Mouse (Mus musculus) liver (tissue): ENCODE data around the gene Gm45808.
"Not testable (repeated sequence)": the region's sequence is repeated elsewhere in the genome, so short reads cannot be mapped to it uniquely, and the experiment has no call there.

ENCODE experiments used
- DNase-seq: peaks from one replicate; pipeline ENCODE4 v3.0.0-alpha.2; 2020; ENCODE audit warnings: mixed read lengths

The Gm45808 gene

DNA sequence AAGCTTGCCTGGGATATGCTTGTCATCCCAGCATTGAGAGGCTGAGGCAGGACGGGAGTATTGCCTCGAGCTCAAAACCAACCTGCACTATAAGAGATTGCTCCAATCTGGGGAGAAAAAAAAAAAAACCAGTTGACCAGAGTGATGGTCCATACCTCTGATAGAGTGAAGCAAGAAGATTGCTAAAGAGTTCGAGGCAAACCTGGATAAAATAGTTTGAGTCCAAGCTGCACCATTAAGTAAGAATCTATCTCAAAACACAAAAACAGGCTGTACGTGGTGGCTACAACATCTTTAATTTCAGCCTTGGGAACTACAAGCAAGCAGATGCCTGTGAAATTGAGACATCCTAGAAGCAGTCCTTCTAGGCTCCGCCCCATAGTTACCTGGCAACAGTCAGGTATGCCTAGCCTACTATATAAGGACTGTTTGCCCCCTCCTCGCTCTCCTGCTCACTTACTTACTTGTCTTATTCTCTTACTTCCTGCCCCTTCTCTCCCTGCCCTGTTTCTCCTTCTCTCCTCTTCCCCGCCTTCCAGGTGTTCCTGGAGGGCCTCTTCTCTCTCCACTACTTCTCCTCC lies 19.4 kb downstream of the Gm45808 start:
- no peak for DNase-seq

DNA sequence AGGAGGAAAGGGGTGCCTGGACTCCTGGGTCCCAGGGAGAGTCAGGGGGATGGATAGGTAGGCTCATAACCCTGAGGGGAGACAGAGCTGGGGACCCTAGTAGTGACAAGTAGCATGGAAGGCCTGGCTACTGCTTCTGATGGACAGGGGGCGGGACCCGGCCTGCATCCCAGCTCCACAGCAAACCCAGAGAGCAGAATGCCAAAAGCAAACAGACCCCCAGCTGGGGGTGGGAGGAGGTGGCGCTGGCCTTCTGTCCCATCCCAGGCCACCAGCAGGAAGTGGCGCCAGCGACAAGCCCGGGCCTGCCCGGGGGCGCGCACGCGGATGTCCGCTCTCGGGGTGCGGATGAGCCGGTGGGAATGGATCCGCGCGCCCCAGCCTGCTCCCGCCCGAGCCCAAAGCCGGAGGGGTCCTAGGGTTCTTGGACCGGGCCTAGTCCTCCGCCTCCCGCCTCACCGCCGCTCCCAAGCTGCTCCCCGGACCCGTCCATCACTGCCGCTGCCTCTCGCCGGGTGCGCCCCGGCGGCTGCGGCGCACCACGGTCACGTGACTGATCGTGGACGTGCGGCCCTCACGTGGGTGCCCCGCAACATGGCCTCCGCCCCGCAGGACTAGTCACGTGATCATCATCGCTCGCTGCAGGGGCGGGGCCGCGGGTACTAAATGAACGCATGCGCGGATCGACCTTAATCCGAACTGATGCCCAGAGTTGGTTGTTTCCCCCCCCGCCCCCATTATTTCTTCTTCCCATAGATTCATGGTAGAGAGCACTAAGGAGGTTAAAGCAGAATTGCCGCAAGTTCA lies 20.1 kb downstream of the Gm45808 start, which contains the start of gene Bax:
Gene Bax, minus strand, starts transcription at position 616 of the 807 bp plus-strand sequence.
- DNase-seq, result peak; percentile 96

DNA sequence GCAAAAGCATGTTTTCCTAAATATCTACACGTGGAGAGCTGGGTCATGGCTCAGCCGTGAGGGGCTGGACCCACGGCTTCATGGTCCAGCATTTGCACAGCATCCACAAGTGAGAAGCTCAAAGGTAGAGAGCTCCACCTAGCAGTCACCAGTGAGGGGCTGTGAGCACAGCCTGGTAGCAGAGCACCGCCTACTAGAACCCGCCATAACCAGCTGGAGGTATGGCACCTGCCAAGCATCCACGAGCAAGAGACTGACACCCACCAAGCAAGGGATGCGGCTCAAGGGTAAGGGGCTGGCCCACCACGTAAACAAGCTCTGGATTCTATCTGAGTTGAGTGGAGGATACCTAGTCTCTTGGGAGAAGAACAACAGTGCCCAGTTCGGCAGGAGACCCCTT lies 21.1 kb downstream of the Gm45808 start:
- DNase-seq, result no peak

DNA sequence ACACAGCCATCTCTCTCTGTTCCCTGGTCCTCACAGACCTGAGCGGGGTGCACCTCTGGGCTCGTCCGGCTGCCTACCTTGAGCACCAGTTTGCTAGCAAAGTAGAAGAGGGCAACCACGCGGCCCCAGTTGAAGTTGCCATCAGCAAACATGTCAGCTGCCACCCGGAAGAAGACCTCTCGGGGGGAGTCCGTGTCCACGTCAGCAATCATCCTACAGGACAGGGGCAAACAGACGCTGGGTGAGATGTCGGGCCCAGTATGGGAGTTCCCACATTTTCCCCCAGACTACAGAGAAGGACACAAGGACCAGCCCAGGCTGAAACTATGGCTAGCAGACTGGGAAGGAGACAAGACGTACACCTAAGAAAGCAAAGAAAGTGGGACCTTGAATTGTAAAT lies 21.5 kb downstream of the Gm45808 start:
- DNase-seq, result no peak

DNA sequence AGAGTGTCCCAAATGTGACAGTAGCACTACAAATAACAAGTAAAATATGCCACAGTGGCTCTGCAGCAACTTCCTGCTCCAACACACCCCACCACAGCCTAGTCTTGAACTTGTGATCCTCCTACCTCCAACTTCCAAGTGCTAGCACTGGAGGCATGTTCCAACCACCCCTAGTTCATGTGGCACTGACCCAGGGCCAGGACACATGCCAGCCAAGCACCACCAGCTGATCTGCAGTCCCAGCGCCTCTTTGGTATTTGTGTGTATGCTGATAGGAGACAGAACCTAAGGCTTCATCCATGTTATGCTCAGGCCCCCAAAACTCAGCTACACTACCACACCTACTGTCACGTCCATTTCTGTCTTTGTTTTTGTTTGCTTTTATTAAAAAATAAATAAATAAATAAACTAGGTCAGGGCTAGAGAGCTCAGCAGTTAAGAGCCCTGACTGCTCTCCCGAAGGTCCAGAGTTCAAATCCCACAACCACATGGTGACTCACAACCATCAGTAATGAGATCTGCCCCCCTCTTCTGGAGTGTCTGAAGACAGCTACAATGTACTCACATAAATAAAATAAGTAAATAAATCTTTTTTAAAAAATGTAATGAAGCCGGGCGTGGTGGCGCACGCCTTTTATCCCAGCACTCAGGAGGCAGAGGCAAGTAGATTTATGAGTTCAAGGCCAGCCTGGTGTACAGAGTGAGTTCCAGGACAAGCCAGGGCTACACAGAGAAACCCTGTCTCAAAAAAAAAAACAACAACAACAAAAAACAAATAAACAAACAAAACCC lies 22.4 kb downstream of the Gm45808 start:
- DNase-seq, result no peak

DNA sequence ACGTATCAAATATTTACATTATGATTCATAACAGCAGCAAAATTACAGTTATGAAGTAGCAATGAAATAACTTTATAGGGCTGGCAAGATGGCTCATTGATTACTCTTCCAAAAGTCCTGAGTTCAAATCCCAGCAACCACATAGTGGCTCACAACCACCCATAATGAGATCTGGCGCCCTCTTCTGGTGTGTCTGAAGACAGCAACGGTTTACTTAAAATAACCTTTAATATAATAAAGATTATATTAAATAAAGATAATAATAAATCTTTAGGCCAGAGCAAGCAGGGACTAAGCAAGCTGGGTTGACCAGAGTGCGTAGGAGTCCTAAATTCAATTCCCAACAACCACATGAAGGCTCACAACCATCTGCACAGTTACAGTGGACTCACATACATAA lies 23.7 kb downstream of the Gm45808 start:
- not testable (repeated sequence) for DNase-seq

DNA sequence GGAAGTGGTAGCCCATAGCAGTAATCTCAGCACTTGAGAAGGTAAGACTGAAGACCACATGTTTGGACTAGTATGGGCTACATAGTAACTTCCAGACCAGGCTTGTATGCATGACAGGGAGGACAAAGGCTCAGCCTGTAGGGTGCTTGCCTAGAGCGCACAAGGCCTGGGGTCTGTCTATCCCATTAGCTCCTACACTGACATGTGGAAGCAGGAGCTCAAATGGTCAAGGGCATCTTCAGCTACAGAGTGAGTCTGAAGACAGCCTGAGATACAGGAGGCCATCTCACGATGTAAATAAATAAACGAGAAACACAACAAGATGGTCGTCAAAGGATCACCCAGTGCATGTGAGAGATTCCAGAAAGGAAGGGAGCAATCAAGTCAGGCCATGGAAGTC lies 24.3 kb downstream of the Gm45808 start:
- no peak for DNase-seq

DNA sequence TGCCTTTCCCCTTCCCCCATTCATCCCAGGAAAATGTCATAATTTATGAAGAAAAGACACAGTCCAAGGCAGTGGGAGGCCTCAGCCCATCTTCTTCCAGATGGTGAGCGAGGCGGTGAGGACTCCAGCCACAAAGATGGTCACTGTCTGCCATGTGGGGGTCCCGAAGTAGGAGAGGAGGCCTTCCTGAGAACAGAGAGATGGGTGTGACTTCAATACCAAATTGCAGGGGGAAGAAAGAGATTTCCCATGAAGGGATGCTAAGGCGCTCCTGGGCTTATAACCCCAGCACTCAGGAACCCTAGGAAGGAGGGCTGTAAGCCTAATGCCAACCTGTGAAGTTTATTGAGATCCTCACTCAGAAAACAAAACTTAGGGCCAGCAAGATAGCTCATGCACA lies 24.8 kb downstream of the Gm45808 start:
- DNase-seq, result no peak

DNA sequence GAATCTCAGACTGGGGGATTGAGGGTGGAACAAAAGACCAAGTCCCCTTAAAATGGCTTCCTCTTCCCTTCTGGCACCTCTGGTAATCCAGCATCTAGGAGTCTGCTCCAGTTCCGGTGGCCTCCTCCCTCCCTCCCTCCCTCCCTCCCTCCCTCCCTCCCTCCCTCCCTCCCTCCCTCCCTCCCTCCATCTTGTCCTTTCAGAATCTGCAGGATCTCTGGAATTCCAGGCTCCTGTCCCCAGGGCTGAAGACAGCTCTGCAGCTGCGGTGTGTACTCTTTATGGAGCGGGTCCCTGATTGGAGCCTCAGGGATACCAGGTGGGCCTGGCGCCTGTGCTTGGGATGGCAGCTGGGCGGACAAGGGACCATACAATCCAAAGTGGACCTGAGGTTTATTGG lies 25.3 kb downstream of the Gm45808 start:
- peak; percentile 57 for DNase-seq

DNA sequence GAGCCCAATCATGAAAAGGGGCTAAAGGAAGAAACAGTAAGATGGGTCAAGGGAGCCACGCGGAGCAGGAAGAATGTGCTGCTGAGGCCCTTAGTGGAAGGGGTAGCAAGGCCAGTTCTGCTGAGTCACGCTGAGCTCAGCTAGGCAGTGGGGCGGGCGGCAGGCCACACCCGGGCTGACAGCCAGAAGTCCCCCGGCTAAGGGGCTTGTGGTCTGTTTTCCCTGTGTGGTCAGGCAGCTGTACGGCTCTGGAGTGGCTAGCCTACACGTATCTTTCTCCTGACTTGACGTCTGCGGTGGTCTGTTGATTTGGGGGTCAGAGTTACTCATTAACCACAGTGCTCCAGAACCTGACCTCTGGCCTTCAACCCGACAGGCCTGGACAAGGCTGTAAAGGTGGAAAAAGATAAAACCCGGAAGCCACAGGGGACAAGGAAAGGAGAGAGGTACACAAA lies 25.7 kb downstream of the Gm45808 start:
- DNase-seq, result peak; percentile 95

DNA sequence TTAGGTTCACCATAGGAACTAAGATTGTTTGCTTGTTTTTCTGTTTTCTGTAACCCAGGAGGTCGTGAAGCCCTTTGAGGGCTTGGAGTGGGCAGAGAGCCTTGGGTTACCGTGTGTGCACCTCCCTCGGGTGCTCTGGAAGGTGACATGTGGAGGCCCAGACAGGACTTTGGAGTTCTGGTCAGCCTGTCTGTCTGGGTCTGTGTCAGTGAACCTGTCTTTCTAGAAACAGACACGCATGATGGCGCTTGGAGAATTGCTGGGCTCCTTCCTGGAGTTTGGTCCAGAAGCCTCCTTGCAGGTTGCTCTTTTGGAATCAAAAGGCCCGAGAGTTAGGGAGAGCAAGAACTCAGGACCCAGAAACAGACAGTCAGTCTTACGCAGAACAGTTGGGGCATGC lies 26.2 kb downstream of the Gm45808 start:
- DNase-seq, result no peak

DNA sequence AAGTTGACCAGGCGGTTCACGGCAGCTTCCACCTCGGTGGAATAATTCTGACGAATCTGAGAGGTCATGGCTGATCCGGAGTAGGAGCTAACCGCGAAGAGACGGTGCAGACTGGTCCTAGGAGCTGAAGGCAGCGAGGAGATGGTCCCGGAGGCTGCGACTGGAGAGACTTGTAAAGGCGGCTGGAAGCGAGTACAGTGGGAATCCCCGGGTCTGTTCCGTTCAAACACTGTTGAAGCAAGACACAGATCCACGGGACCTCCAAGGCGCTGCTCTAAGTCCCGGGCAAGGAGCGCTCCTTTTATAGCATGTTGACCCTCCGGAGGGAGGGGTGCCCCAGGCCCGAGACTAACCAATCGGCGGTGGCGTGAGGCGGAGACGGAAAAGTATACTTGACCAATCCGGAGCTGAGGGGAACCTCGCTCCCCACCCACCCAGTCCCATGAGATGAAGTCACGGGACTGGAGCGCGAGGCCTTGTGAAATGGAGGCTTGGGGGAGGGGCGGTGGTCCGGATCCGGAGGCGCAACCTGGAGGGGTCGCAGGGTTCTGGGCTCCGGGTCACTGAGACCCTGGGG lies 27.0 kb downstream of the Gm45808 start, which contains the start of gene Ftl1:
Gene Ftl1, minus strand, starts transcription at position 321 of the 577 bp plus-strand sequence.
- peak; percentile 98 for DNase-seq

DNA sequence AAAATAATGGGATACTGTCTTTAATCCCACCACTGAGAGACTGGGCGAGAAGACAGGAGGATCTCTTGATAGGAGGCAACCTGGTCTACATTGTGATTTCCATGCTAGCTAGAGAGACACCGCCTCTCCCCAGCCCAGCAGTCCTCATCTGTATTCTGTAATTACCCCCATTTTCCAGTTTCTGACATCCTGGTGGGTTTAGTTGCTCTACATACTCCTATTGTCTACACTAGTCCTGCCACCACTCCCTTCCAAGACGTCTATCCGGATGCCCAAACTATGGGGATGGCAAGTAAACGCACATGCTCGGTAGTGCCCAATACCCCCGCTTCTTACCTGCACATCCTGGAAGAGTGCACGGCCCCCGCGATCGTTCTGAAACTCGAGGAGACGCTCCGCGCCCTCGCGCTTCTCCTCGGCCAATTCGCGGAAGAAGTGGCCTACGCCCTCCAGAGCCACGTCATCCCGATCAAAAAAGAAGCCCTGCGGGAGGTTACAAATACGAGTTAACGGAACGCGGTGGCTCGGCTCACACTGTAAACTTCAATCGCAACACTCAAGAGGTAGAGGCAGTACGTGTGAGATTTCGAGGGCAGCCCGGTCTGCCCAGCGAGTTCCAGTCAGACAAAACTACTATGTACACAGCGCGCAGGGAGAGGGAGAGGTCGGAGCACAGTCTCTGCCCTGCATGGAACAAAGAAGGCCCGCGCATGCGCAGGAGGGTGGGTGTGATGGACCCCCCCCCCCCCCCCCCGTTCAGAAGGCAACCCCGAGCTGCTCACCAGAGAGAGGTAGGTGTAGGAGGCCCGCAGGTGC lies 27.7 kb downstream of the Gm45808 start:
- peak; percentile 86 for DNase-seq

DNA sequence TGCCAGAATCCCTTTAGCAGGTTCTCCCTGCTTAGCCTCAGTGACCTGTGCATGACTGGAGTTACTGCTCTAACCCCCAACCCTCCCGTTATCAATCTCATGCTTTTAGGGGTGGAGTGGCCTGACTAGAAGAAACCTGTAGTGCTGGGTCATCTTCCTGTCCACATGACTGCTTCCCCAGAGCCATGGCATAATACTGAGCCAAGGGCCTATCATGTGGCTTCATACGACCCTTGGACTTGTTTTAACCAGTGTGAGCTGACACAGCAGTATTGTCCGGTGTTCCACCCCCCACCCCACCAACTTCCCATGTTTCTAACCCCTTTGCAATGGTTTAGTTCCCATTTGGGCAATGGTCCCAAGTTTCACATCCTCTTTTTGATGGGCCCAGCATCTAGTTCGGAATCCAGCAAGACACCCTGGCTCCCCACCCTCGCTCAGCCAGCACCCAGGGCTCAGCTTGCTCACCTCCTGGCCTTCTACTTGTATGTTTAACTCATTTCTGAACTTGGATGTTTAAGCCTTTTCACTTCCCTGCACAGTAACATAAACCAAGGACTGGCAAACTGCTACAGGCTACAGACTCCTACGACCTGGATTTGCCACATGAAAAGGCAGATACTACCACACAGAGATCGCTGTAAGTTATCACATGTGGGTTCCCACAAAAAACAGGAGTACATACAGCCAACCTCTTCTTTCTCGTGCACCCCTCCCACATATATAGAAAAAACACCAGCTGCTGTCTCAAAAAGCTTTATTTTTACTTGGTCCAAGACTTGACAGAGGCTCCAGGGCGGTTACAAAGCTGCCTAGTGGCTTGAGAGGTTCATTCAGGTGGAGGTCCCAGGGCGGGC lies 29.2 kb downstream of the Gm45808 start:
- peak; percentile 65 for DNase-seq

DNA sequence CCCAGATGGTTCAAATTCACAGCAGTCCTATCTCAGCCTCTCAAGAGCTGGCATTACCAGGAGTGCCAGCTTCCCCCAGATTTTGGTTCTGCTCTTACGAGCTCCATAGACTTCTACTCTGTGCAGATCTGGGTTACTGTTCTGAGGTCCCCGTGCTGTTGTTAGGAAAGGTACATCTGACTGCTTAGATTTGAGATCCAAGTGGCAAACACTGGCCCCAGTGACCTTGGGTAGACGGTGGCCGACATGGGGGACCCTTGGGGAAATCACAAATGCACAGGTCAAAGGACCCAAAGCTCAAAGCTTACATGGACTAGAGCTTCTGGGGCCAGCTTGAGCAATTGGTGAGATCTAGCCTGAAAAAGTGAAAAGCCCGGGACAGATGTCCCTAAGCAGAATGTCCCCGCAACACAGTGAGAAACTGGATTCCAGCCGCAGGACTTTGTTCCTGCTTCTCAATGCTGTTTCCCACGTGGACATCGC lies 29.8 kb downstream of the Gm45808 start:
- no peak for DNase-seq

DNA sequence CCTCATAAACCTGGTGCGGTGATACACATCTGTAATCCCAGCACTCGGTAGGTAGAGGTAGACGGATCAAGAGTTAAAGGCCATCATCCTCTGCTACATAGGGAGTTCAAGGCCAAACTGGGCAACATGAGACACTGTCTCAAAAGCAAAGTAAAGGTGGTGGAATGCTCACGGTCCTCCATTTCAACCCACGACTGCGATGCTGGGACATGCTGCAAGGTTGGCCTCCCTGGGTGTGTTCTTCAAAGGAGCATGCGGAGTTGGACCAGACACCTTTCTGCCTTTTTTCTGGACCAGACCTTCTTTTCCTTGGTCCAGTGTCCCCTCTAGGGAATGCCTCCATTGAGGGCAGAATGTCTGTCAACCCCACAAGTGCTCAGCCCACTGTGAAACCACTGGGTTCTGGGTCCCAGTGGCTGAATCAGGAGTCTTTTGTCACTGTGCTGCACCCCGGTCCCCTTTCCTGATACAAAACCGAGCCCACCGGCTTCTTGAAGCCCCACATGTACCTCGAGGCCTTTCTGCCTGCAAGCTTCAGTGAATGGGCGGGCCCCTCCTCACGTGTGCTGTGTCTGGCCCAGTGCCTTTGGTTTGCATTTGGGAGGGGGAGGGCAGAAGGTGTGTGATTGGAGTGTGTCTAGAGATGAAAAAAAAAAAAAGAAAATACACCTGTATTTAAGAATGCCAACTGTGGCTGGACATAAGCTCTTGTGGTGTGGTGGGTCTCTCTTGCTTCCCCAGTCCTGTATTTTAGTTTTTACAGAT lies 30.5 kb downstream of the Gm45808 start:
- peak; percentile 5 for DNase-seq

DNA sequence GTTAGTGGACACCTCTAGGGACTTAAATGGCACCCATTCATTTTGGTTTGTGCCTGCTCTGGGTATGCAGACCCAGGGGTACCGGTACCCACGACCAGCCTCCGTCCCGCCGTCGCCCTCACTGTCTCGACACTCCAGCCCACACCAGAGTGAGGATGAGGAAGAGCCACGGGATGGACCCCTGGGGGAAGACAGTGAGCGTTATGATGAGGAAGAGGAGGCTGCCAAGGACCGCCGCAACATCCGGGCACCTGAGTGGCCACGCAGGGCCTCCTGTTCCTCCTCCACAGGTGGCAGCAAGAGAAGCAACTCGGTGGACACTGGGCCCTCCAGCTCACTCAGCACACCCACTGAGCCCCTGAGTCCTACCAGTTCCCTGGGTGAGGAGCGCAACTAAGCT lies 31.6 kb downstream of the Gm45808 start:
- no peak for DNase-seq

DNA sequence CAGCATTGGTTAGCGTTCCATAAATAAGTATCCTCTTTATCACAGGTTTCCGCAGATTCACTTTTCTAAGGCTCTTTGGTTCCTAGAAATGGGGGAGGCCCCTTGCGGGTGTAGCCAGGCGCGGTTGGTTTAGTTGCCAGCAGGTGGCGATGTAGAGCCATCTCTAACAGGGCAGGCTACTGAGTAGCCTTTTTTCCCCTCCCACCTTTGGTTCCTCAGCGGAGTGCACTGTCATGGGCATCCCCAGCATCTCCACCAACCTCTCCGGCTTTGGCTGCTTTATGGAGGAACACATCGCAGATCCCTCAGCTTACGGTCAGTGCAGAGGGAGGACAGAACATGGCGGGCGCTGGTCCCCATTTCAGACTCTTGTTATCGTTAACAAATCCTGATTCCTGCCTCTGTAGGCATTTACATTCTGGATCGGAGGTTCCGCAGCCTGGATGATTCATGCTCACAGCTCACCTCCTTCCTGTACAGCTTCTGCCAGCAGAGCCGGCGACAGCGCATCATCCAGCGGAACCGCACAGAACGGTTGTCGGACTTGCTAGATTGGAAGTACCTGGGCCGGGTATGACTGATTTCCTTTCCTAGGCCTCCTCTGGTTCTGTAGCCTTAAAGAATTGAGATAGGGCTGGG lies 35.1 kb downstream of the Gm45808 start:
- peak; percentile 90 for DNase-seq

DNA sequence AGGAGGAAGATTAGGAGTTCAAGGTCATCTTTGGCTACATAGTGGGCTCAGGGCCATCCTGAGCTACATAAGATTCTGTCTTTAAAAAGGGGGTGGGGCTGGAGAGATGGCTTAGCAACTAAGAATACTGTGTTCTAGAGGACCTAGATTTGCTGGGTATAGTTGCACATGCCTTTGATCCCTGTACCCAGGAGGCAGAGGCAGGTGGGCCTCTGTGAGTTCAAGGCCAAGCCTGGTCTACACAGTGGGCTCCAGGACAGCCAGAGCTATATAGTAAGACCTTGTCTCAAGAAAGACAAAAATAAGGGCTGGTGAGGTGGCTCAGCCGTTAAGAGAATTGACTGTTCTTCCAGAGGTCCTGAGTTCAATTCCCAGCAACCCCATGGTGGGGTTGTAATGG lies 36.6 kb downstream of the Gm45808 start:
- DNase-seq, result no peak
